Mouse (Mus musculus): Measurements from ENCODE around the gene Retreg3.
"Not testable (repeated sequence)": the region's sequence is repeated elsewhere in the genome, so short reads cannot be mapped to it uniquely, and the experiment has no call there.

Gene Retreg3

GRCm38 (mm10) chr11:101119761-101120544, at the start of gene Retreg3, which contains the start of gene Tubg1:
Gene Retreg3 (minus strand): TSS chr11:101119893.
Gene Tubg1 (plus strand): TSS chr11:101119938.
- peak; percentile 99 for DNase-seq (ENCODE audit: low spot score)

GRCm38 (mm10) chr11:101168301-101168980, 48.7 kb upstream of the Retreg3 start:
- DNase-seq (ENCODE audit: low spot score), result no peak

DNA sequence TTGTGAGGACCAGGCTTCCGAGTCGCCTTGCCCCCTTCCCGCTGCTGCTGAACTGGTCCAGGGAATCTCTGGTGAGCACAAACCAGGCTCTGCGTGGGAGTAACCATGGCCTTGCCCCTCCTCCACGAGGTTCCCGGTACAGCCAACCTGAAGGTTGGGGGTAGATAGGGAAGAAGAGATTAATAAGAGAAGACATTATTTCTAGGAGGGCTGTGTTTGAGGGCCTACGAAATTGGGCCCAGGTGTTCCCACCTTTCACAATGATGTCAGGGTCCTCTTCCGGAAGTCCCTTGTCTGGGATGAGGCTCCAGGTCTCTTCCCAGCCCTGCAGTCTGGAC, 48.2 kb upstream of the Retreg3 start:
- DNase-seq (ENCODE audit: low spot score), result no peak

DNA sequence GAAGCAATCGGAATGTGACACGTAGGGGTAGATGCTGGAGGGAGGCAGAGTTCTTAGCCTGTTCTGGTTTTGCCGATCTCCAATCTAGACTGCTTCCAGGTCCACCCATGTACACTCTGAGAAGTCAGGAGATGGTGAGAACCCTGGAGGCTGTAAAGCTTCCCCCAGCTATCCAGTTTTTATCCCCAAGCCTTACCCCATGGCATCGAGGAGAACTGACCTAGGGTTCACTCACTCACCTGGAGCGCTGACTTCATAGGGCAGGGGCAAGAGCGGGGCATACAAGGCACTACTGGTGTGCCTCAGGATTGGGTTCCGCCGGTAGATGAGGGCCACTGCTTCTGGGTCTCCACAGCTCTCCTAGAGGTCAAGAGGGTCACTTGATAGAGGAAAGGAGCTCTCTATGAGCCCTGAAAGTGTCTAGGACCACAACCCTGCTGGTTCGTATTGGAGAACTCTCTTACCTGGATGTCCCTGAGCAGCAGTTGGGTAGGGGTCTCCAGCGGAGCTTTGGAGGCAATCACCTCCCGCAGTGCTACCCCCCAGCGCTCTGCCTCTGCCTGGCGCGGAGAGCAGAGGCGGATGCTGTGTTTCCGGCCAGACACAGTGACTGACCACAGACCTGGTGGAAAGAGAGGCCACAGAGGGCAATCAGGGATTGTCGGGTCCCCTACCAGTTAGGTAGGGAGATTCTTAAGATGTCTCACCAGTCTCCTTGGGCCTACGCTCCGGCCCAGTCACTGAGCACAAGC, 47.7 kb upstream of the Retreg3 start:
- DNase-seq (ENCODE audit: low spot score), result no peak

- no peak for DNase-seq (ENCODE audit: low spot score)
Observed at GRCm38 (mm10) chr11:101166357-101166756, 46.7 kb upstream of the Retreg3 start.

DNA sequence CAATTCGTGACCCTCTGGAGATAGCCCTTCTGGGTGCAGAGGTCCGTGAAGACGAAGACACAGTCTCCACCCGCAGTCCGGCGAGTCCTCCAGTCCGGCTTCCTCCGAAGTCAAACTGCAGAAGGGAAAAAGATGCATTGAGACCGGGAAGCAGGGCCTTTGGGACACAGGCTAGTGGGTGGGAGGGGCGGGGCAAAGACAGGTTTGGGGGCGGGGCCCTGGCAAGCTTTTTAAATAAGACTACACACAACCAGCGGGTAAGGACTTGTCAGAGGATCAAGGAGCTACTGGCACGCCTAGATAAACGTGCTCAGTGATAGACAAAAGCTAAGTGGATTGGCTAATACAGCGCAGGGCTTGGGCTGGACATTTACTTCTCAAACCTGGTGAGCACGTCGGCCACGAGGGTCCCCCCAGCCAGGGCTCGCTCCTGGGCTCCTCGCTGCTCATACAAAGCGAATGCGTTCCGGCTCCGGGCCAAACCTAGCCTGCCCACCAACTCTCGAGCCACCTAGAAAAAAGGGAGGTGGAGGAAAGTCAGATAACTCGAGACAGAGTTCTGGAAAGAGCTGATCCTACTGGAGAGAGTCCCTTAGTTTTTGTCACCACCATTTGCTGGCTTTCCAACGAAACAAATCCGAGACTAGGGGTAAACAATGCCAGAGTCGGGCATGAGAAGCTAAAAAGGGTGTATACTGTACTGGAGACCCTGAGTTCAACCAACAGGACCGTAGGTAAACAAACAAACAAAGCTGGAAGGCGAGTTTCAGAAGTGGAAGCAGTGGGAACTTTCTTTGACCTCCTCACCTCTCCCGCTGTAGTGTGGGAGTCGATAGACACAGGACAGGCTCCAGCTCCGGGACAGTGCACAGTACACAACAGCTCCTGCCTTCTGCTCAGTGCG, 45.2 kb upstream of the Retreg3 start:
- no peak for DNase-seq (ENCODE audit: low spot score)

DNA sequence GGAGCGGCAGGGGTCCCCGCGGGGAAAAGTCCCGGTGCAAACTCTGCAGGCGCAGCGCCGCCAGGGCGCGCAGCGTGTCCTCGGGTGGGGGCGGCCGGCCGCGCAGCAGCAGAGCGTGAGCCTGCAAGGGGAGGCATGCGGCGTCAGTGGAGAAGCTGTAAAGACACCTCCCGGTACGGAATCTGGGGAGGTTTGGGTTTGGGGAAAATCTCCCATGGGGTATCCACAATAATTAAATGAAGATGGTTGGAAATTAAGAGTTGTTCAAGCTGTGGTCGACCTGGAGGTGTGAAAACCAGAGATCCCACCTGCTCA, 44.6 kb upstream of the Retreg3 start:
- no peak for DNase-seq (ENCODE audit: low spot score)

- DNase-seq (ENCODE audit: low spot score), result no peak
Observed at GRCm38 (mm10) chr11:101163476-101164350, 44.0 kb upstream of the Retreg3 start.

DNA sequence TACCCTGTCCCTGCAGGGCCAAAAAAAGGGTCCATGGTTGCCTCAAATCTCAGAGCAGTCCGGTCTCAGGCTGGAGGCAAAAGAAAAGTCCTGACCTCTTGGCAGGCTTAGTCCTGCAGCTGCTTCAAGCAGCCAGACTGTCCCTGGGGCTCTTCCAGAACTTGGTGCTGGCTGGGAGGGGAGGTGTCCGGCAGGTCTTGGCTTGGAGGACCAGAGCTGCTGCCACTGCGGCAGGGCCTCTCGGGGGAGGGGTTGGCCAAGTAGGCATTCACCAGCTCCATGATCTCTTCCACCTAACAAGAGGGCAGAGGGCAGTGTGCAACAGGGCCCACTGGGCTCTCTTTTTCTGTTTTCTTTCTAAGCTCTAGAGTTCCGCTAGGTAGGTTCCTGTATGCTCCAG, 43.1 kb upstream of the Retreg3 start:
- peak; percentile 79 for DNase-seq (ENCODE audit: low spot score)

- DNase-seq (ENCODE audit: low spot score), result peak; percentile 64
Observed at GRCm38 (mm10) chr11:101162301-101162700, 42.6 kb upstream of the Retreg3 start.

DNA sequence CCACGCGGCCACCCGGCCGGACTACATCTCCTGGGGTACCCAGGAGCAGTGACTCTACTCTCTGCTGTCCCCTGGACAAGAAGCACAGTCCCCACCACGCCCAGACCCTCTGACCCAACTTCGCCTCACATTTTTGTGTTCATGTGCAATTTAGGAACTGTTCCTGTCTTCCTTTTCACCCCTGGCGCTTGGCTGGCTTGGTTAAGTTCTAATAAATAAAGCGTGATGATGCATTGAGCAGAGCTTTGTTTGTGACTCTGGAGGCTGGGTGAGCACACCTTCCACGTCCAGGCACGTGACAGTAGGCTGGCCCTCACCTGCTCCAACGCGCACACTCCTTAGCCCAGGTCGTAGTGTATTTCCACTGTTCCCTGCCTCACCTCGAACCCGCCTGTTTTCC, 41.9 kb upstream of the Retreg3 start:
- DNase-seq (ENCODE audit: low spot score), result no peak

DNA sequence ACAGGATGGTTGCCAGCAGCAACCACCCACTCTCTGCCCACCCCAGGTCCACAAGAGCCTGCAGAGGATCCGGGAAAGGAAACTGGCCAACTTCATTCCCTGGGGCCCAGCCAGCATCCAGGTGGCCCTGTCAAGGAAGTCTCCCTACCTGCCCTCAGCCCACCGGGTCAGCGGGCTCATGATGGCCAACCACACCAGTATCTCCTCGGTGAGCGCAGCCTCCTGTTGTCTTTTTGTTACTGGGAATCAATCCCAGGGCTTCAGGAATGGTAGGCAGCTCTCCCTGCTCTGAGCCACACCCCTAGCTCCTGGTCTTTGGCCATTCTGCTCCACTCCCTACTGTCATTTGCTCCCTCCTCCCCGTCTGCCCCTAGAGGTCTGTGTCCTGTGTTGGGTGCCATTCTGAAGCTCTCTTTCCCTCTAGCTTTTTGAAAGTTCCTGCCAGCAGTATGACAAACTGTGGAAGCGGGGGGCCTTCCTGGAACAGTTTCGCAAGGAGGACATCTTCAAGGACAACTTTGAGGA, 41.4 kb upstream of the Retreg3 start:
- not testable (repeated sequence) for DNase-seq (ENCODE audit: low spot score)

- DNase-seq (ENCODE audit: low spot score), result not testable (repeated sequence)
Observed at GRCm38 (mm10) chr11:101160151-101160550, 40.5 kb upstream of the Retreg3 start.

- DNase-seq (ENCODE audit: low spot score), result peak; percentile 86
Observed at GRCm38 (mm10) chr11:101155728-101156371, 36.2 kb upstream of the Retreg3 start, which contains the start of gene Tubg2. Gene Tubg2 (plus strand): TSS chr11:101155907.

DNA sequence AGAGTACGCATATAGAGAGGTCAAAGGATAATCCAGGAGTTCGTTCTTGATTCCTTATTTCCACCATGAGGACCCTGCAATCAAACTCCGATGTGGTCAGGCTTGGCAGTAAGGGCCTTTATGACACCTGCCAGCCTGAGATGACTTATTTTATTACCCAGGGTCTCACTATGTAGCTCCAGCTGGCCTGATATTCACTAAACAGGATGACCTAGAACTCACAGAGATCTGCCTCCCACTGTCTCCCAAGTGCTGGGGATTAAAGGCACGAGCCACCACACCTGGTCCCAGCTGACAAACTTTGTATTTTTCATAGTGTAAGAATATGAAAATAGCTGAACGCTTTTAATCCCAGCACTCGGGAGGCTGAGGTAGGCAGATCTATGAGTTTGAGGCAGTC, 35.5 kb upstream of the Retreg3 start:
- DNase-seq (ENCODE audit: low spot score), result no peak

DNA sequence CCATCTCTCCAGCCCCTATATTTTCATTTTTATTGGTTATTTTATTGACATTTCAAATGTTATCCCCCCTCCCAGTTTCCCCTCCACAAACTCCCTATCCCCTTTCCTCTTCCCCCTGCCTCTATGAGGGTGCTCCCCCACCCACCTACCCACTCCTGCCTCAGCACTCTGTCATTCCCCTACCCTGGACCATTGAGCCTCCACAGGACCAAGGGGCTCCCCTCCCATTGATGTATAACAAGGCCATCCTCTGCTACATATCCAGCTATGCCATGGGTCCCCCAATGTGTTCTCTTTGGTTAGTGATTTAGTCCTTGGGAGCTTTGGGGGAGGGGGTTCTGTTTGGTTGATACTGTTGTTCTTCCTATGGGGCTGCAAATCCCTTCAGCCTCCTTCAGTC, 35.0 kb upstream of the Retreg3 start:
- DNase-seq (ENCODE audit: low spot score), result no peak

GRCm38 (mm10) chr11:101152825-101153224, 33.1 kb upstream of the Retreg3 start:
- no peak for DNase-seq (ENCODE audit: low spot score)

DNA sequence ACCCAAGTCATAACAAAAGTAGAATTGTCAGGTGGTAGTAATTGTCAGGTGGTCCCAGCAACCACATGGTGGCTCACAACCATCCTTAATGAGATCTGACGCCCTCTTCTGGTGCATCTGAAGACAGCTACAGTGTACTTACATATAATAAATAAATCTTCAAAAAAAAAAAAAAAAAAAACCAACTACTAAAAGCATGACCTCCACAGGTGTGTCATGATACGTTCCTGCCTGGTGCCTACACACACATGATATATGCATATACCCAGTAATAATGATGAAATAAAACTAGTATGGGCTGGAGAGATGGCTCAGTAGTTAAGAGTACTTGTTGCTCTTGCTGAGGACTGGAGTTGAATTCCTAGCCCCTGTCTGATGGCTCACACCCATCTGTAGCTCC, 31.4 kb upstream of the Retreg3 start:
- DNase-seq (ENCODE audit: low spot score), result no peak

DNA sequence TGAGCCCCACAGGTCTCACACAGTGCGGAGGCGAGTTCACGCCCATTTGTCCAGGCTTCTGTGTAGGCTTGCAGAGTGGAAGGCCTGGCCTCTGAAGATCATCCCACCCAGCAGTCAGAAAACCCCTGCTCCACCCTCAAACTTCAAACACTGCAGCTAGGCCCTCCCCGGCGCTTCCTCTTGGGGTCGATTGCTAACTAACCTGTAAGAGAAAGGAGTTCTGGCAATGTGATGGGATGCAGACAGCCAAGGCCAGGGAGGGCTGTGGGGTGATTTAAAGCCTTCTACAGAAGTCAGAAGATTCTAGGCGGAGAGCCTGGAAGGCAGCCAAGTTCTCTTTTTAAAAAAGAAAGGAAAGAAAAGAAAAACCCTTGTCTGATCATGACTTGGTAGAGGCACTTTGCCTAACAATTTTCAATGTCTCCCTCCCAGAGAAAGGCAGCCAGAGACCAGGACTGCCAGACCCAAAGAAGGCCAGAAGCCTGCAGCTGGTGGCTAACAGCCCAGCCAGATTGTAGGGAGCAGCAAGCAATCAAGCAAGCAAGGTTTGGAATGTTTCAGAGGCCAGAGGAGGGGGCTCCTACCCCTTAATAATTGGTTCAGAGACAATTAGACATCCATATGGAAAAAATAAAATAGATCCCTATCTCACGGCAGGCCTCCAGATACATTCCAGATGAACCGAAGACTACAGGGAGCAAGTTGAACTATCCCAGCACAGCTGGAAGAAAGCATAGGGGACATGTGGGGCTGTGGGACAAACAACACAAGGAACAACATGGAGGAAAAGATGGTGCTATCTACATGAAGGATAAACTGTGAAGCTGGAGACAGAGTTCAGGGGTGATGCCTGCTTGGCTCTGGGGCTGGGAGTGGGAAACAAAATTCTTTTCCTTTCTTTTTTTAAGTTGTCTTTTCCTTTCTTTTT, 29.7 kb upstream of the Retreg3 start:
- peak; percentile 73 for DNase-seq (ENCODE audit: low spot score)

Measured in MN1 (cell line).